Mouse (Mus musculus): ENCODE measurements around the gene Ptprh. TPM values are rescaled to one million over a fixed set of nuclear protein-coding genes. Genes with fewer than 3 reads are reported as not detected.

Gene Ptprh
- polyA plus RNA-seq, 1 experiment from 2014 or later = not detected

Small RNA genes lying within 50 kb of the gene (microRNA-seq; reads per million reads assigned to microRNA genes)
- gene Gm23577 = not detected

Other genes with a start within 250 kb of the Ptprh start
- gene Gp6, start 206.3 kb downstream of the Ptprh start, polyA plus RNA-seq (2016; fragmentation: Nextera tagmentation; extraction: Ambion mirVana) = 0.22 and 0.65 TPM in 2 replicates
- 29.7 and 29.8 TPM in 2 replicates for gene Rdh13, start 158.4 kb downstream of the Ptprh start, polyA plus RNA-seq (2016; fragmentation: Nextera tagmentation; extraction: Ambion mirVana)
- gene Eps8l1, start 143.4 kb downstream of the Ptprh start, polyA plus RNA-seq (2016; fragmentation: Nextera tagmentation; extraction: Ambion mirVana) = 6.2 and 6.4 TPM in 2 replicates
- 65.3 and 70.3 TPM in 2 replicates for gene Ppp1r12c, start 102.4 kb downstream of the Ptprh start, polyA plus RNA-seq (2016; fragmentation: Nextera tagmentation; extraction: Ambion mirVana)
- gene Tnnt1, start 87.7 kb downstream of the Ptprh start, polyA plus RNA-seq (2016; fragmentation: Nextera tagmentation; extraction: Ambion mirVana) = 186 and 195 TPM in 2 replicates
- 4.3 and 5.7 TPM in 2 replicates for gene Tnni3, start 79.8 kb downstream of the Ptprh start, polyA plus RNA-seq (2016; fragmentation: Nextera tagmentation; extraction: Ambion mirVana)
- 3.7 and 4.1 TPM in 2 replicates for gene Dnaaf3, start 71.6 kb downstream of the Ptprh start, polyA plus RNA-seq (2016; fragmentation: Nextera tagmentation; extraction: Ambion mirVana)
- 6.6 and 6.8 TPM in 2 replicates for gene Syt5, start 56.5 kb downstream of the Ptprh start, polyA plus RNA-seq (2016; fragmentation: Nextera tagmentation; extraction: Ambion mirVana)
- gene Tmem86b, start 27.4 kb upstream of the Ptprh start, polyA plus RNA-seq (2016; fragmentation: Nextera tagmentation; extraction: Ambion mirVana) = 1.9 and 2.4 TPM in 2 replicates
- 10.6 and 14.8 TPM in 2 replicates for gene Ppp6r1, start 55.0 kb upstream of the Ptprh start, polyA plus RNA-seq (2016; fragmentation: Nextera tagmentation; extraction: Ambion mirVana)
- gene Hspbp1, start 81.0 kb upstream of the Ptprh start, polyA plus RNA-seq (2016; fragmentation: Nextera tagmentation; extraction: Ambion mirVana) = 107 and 111 TPM in 2 replicates
- 2.4 and 3.6 TPM in 2 replicates for gene Brsk1, start 86.6 kb upstream of the Ptprh start, polyA plus RNA-seq (2016; fragmentation: Nextera tagmentation; extraction: Ambion mirVana)
- 0.13 and 0.26 TPM in 2 replicates for gene Tmem150b, start 121.2 kb upstream of the Ptprh start, polyA plus RNA-seq (2016; fragmentation: Nextera tagmentation; extraction: Ambion mirVana)
- 67.3 and 73.3 TPM in 2 replicates for gene Kmt5c, start 136.1 kb upstream of the Ptprh start, polyA plus RNA-seq (2016; fragmentation: Nextera tagmentation; extraction: Ambion mirVana)
- gene Cox6b2, start 149.1 kb upstream of the Ptprh start, polyA plus RNA-seq (2016; fragmentation: Nextera tagmentation; extraction: Ambion mirVana) = 61.5 and 70.0 TPM in 2 replicates
- not detected in 2 replicates for gene Fam71e2, start 167.3 kb upstream of the Ptprh start, polyA plus RNA-seq (2016; fragmentation: Nextera tagmentation; extraction: Ambion mirVana)
- not detected in 2 replicates for gene Il11, start 178.8 kb upstream of the Ptprh start, polyA plus RNA-seq (2016; fragmentation: Nextera tagmentation; extraction: Ambion mirVana)
- gene Tmem190, start 178.9 kb upstream of the Ptprh start, polyA plus RNA-seq (2016; fragmentation: Nextera tagmentation; extraction: Ambion mirVana) = 0.54 TPM in 1 of 2 replicates, not detected in the other
- 6.5 and 6.8 TPM in 2 replicates for gene Tmem238, start 185.6 kb upstream of the Ptprh start, polyA plus RNA-seq (2016; fragmentation: Nextera tagmentation; extraction: Ambion mirVana)
- 396 and 399 TPM in 2 replicates for gene Rpl28, start 188.8 kb upstream of the Ptprh start, polyA plus RNA-seq (2016; fragmentation: Nextera tagmentation; extraction: Ambion mirVana)
- gene Ube2s, start 208.5 kb upstream of the Ptprh start, polyA plus RNA-seq (2016; fragmentation: Nextera tagmentation; extraction: Ambion mirVana) = 437 and 457 TPM in 2 replicates
- gene Shisa7, start 240.7 kb upstream of the Ptprh start, polyA plus RNA-seq (2016; fragmentation: Nextera tagmentation; extraction: Ambion mirVana) = 0.12 and 0.21 TPM in 2 replicates

All from limb, embryonic 12.5 days (tissue).